Mouse (Mus musculus) kidney, embryonic 16.5 days (tissue): ENCODE measurements around the gene Il18rap. TPM values are rescaled to one million over a fixed set of nuclear protein-coding genes. Genes with fewer than 3 reads are reported as not detected.

ENCODE experiments used
- ATAC-seq: fragments of 200-750 bp; cut with Nextera tagmentation; 2 replicates; pipeline ENCODE4 v1.8.0; 2017; ENCODE audit warnings: moderate TSS enrichment; ENCODE audit not compliant: low FRiP score, low TSS enrichment
- H3K27ac ChIP-seq: fragments of 300-500 bp; sonication (generic); 2 replicates; pipeline ENCODE4 v1.5.1; 2014; ENCODE audit warnings: low read length
- H3K27me3 ChIP-seq: fragments of 300-500 bp; sonication (generic); 2 replicates; pipeline ENCODE4 v1.6.1; 2014; ENCODE audit warnings: low read length, control low read depth, mixed read lengths; ENCODE audit not compliant: insufficient read depth
- H3K36me3 ChIP-seq: fragments of 300-500 bp; sonication (generic); 2 replicates; pipeline ENCODE4 v1.6.1; 2014; ENCODE audit warnings: low read length, control low read depth, mixed read lengths; ENCODE audit not compliant: insufficient read depth
- H3K4me1 ChIP-seq: fragments of 300-500 bp; sonication (generic); 2 replicates; pipeline ENCODE4 v1.6.1; 2014; ENCODE audit warnings: low read length, control low read depth, mixed read lengths; ENCODE audit not compliant: insufficient read depth
- H3K4me2 ChIP-seq: fragments of 300-500 bp; sonication (generic); replicated peaks from 2 replicates; pipeline ENCODE4 v1.6.1; 2014; ENCODE audit warnings: low read depth, low read length
- H3K4me3 ChIP-seq: fragments of 300-500 bp; sonication (generic); 2 replicates; pipeline ENCODE4 v1.5.1; 2014; ENCODE audit warnings: mild to moderate bottlenecking, low read length
- H3K9ac ChIP-seq: fragments of 300-500 bp; sonication (generic); replicated peaks from 2 replicates; pipeline ENCODE4 v1.6.1; 2014; ENCODE audit warnings: low read length
- H3K9me3 ChIP-seq: fragments of 300-500 bp; sonication (generic); 2 replicates; pipeline ENCODE4 v1.6.1; 2016; ENCODE audit warnings: low read length, control low read depth
- WGBS: fragments of 180-500 bp; shearing (Covaris S2); extraction: QIAGEN DNeasy Blood & Tissue Kit; methylation state at CpG from one replicate; pipeline ENCODE4 v1.1.7; 2014; 5-methylcytosine and 5-hydroxymethylcytosine counted together
- polyA plus RNA-seq: library from polyadenylated mRNA; unstranded; fragments of >200 nt; fragmentation: Nextera tagmentation; extraction: Ambion mirVana; gene quantifications from 2 replicates; pipeline ENCODE4 v1.2.1, GENCODE M21; 2015

Gene Il18rap
- polyA plus RNA-seq, 1 experiment from 2014 or later = 0.20 TPM

- no peak overlapping the region for H3K27ac ChIP-seq
- H3K4me3 ChIP-seq = no peak overlapping the region
- 50% methylated on average over 6 of the region's 6 CpGs for WGBS
- no peaks in the 10 kb centered on the region for H3K9me3 ChIP-seq
- no peaks in the 10 kb centered on the region for H3K27me3 ChIP-seq
- no peak overlapping the region for H3K9ac ChIP-seq
- no peaks in the 10 kb centered on the region for H3K4me1 ChIP-seq
- H3K36me3 ChIP-seq = no peaks in the 10 kb centered on the region
- ATAC-seq = no peak
- H3K4me2 ChIP-seq = no peak overlapping the region
These were observed 35.6 kb upstream of the Il18rap start for GRCm38 (mm10) chr1:40479505-40479923.

GRCm38 (mm10) chr1:40494594-40494993 is 20.6 kb upstream of the Il18rap start:
- no peaks in the 10 kb centered on the region for H3K4me1 ChIP-seq
- 91% methylated on average over 4 of the region's 4 CpGs for WGBS
- H3K36me3 ChIP-seq = no peaks in the 10 kb centered on the region
- H3K4me2 ChIP-seq = no peak overlapping the region
- H3K9me3 ChIP-seq = no peaks in the 10 kb centered on the region
- H3K9ac ChIP-seq = no peak overlapping the region
- H3K27me3 ChIP-seq = no peaks in the 10 kb centered on the region; the same call in 1 of the 2 replicates
- no peak for ATAC-seq
- H3K27ac ChIP-seq = no peak overlapping the region
- no peak overlapping the region for H3K4me3 ChIP-seq

GRCm38 (mm10) chr1:40499708-40500107 is 15.5 kb upstream of the Il18rap start:
- ATAC-seq = no peak
- H3K9ac ChIP-seq = no peak overlapping the region
- H3K9me3 ChIP-seq = no peaks in the 10 kb centered on the region
- no peak overlapping the region for H3K4me3 ChIP-seq
- no peak overlapping the region for H3K4me2 ChIP-seq
- no peaks in the 10 kb centered on the region for H3K36me3 ChIP-seq
- H3K27ac ChIP-seq = no peak overlapping the region
- H3K4me1 ChIP-seq = no peaks in the 10 kb centered on the region
- H3K27me3 ChIP-seq = no peaks in the 10 kb centered on the region; the same call in 1 of the 2 replicates
- WGBS = 82% methylated on average over 1 of the region's 1 CpGs

- H3K4me1 ChIP-seq = no peaks in the 10 kb centered on the region
- no peak overlapping the region for H3K9ac ChIP-seq
- H3K27me3 ChIP-seq = no peaks in the 10 kb centered on the region
- 89% methylated on average over 4 of the region's 4 CpGs for WGBS
- H3K27ac ChIP-seq = no peak overlapping the region
- H3K4me3 ChIP-seq = no peak overlapping the region
- no peaks in the 10 kb centered on the region for H3K9me3 ChIP-seq
- H3K4me2 ChIP-seq = no peak overlapping the region
- no peak for ATAC-seq
- H3K36me3 ChIP-seq = no peaks in the 10 kb centered on the region
These were observed 14.0 kb upstream of the Il18rap start for GRCm38 (mm10) chr1:40501126-40501525.

GRCm38 (mm10) chr1:40501546-40502398 is 13.4 kb upstream of the Il18rap start:
- ATAC-seq = no peak
- Histone ChIP-seq H3K27ac (no peak overlapping the region), H3K9ac (no peak overlapping the region), H3K36me3 (no peaks in the 10 kb centered on the region), H3K4me3 (no peak overlapping the region), H3K4me1 (no peaks in the 10 kb centered on the region), H3K4me2 (no peak overlapping the region), H3K9me3 (no peaks in the 10 kb centered on the region), H3K27me3 (no peaks in the 10 kb centered on the region)
- 84% methylated on average over 11 of the region's 11 CpGs for WGBS

- WGBS = 62% methylated on average over 5 of the region's 5 CpGs
- ATAC-seq = no peak
- Histone ChIP-seq H3K36me3 (no peaks in the 10 kb centered on the region), H3K4me3 (no peak overlapping the region), H3K4me1 (no peaks in the 10 kb centered on the region), H3K4me2 (no peak overlapping the region), H3K9ac (no peak overlapping the region), H3K9me3 (no peaks in the 10 kb centered on the region), H3K27me3 (no peaks in the 10 kb centered on the region), H3K27ac (no peak overlapping the region)
These were observed 10.6 kb upstream of the Il18rap start for GRCm38 (mm10) chr1:40504548-40504947.

GRCm38 (mm10) chr1:40516364-40516763 is 1.2 kb downstream of the Il18rap start:
- Histone ChIP-seq H3K4me3 (no peak overlapping the region), H3K27me3 (no peaks in the 10 kb centered on the region), H3K4me2 (no peak overlapping the region), H3K9me3 (no peaks in the 10 kb centered on the region), H3K36me3 (no peaks in the 10 kb centered on the region), H3K27ac (no peak overlapping the region), H3K9ac (no peak overlapping the region), H3K4me1 (no peaks in the 10 kb centered on the region)
- ATAC-seq = no peak
- 92% methylated on average over 6 of the region's 6 CpGs for WGBS

- Histone ChIP-seq H3K9me3 (no peaks in the 10 kb centered on the region), H3K4me3 (no peak overlapping the region), H3K27ac (no peak overlapping the region), H3K9ac (no peak overlapping the region), H3K4me1 (no peaks in the 10 kb centered on the region), H3K36me3 (no peaks in the 10 kb centered on the region), H3K27me3 (no peaks in the 10 kb centered on the region), H3K4me2 (no peak overlapping the region)
- WGBS = 88% methylated on average over 7 of the region's 7 CpGs
- no peak for ATAC-seq
These were observed 7.8 kb downstream of the Il18rap start for GRCm38 (mm10) chr1:40522918-40523317.

GRCm38 (mm10) chr1:40523971-40524722 is 9.0 kb downstream of the Il18rap start:
- Histone ChIP-seq H3K4me1 (no peaks in the 10 kb centered on the region), H3K4me2 (no peak overlapping the region), H3K4me3 (no peak overlapping the region), H3K36me3 (no peaks in the 10 kb centered on the region), H3K9ac (no peak overlapping the region), H3K9me3 (no peaks in the 10 kb centered on the region), H3K27ac (no peak overlapping the region), H3K27me3 (no peaks in the 10 kb centered on the region)
- no peak for ATAC-seq
- 94% methylated on average over 5 of the region's 5 CpGs for WGBS

GRCm38 (mm10) chr1:40529287-40529686 is 14.1 kb downstream of the Il18rap start:
- 86% methylated on average over 5 of the region's 5 CpGs for WGBS
- no peak for ATAC-seq
- H3K9me3 ChIP-seq = no peaks in the 10 kb centered on the region
- no peaks in the 10 kb centered on the region for H3K27me3 ChIP-seq
- H3K9ac ChIP-seq = no peak overlapping the region
- no peak overlapping the region for H3K4me2 ChIP-seq
- H3K27ac ChIP-seq = no peak overlapping the region
- H3K36me3 ChIP-seq = no peaks in the 10 kb centered on the region
- H3K4me1 ChIP-seq = no peaks in the 10 kb centered on the region
- no peak overlapping the region for H3K4me3 ChIP-seq
